In the genomic region with DNA sequence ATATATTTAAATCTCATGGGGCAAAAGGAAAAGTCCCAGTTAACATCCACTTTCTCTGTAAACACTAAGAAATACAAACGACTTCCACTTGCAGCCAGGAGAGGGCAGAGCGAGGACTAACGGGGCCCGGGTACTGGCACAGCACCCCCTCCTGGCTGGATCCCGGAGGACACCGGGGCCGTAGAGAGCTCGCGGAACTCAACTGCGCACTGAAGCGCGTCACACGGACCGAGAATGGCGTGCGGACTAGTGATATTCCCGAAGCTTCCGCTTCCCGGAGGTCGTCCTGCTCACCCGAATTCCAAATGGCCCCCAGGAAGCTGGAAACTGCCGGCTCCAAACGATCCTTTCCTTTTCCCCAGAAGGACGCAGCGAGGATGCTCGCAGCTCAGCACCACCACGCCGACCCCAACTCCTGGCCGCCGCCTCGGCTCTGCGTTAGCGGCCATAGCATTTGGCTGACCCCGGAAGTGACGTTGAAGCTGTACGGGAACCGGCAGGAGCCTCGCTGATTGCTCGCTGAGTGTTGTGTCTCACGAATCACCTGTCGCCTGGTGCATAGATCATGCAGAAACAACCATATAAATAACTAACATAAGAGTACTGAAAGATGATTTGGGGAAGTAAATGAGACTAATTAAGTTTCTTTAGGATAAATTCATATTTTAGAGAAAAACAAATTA, we compare ENCODE assay signal across 8 mouse cellular contexts. TPM values are rescaled to one million over a fixed set of nuclear protein-coding genes. Genes with fewer than 3 reads are reported as not detected.
DNase-seq lines count a peak whose midpoint lies in the region; ATAC-seq and TF ChIP-seq lines count a peak whose summit lies in the region.

TSS of gene Sucla2 (plus strand) at position 554 of the 683 bp plus-strand sequence.

- peak; percentile 96 to 97 for DNase-seq in heart, postnatal 10 days
- DNase-seq in large intestine, adult 2 months (ENCODE audit: low read depth, low spot score): peak; percentile 84
- DNase-seq in liver, postnatal 0 days: peak; percentile 95
- DNase-seq in testis, postnatal 10 days (ENCODE audit: low spot score): peak; percentile 96

- TF ChIP-seq EP300 in ES-Bruce4 (IDR thresholded peaks at IDR 0.05; ENCODE audit: insufficient read depth, low read depth, low read length): peak; percentile 57; the same call in 1 of the 2 replicates
- TF ChIP-seq EP300 in liver, postnatal 0 days (IDR thresholded peaks at IDR 0.05; ENCODE audit: low read depth): no peak

- no peak within 1 kb of the TSS for H3K27ac ChIP-seq in ES-Bruce4 (ENCODE audit: insufficient read depth, low read length)
- H3K27ac ChIP-seq in forebrain, embryonic 13.5 days: peak within 1 kb of the TSS; percentile 80
- peak within 1 kb of the TSS; percentile 83 for H3K27ac ChIP-seq in liver, postnatal 0 days (ENCODE audit: low read depth)
- peak within 1 kb of the TSS; percentile 95 for H3K27ac ChIP-seq in neural tube, embryonic 14.5 days (ENCODE audit: low read depth, low read length)

- H3K9me3 ChIP-seq in ES-Bruce4 (replicated peaks; ENCODE audit: control insufficient read depth, insufficient read depth, low read length, poor library complexity, severe bottlenecking): 0 out of 2 replicates have a peak, but pooled peaks cover 5% of the 10 kb centered on the region
- no peaks in the 10 kb centered on the region for H3K9me3 ChIP-seq in forebrain, embryonic 13.5 days (replicated peaks)
- H3K9me3 ChIP-seq in liver, postnatal 0 days (ENCODE audit: low read length): no peaks in the 10 kb centered on the region
- no peaks in the 10 kb centered on the region for H3K9me3 ChIP-seq in neural tube, embryonic 14.5 days (ENCODE audit: control insufficient read depth, low read length)

- no peaks in the 10 kb centered on the region for H3K4me1 ChIP-seq in ES-Bruce4 (ENCODE audit: control insufficient read depth, insufficient read depth, low read length)
- H3K4me1 ChIP-seq in forebrain, embryonic 13.5 days: no peaks in the 10 kb centered on the region
- peaks cover 3% of the 10 kb centered on the region; the same call in 1 of the 2 replicates for H3K4me1 ChIP-seq in liver, postnatal 0 days (ENCODE audit: insufficient read depth)
- no peaks in the 10 kb centered on the region for H3K4me1 ChIP-seq in neural tube, embryonic 14.5 days (ENCODE audit: control insufficient read depth, insufficient read depth, low read length)

- no peak for TF ChIP-seq POLR2A in ES-Bruce4 (IDR thresholded peaks at IDR 0.05; ENCODE audit: insufficient read depth, low read length)

- no peaks in the 10 kb centered on the region for H3K27me3 ChIP-seq in ES-Bruce4 (ENCODE audit: control insufficient read depth, insufficient read depth, low read length, poor library complexity, severe bottlenecking)
- no peaks in the 10 kb centered on the region for H3K27me3 ChIP-seq in forebrain, embryonic 13.5 days
- H3K27me3 ChIP-seq in liver, postnatal 0 days (ENCODE audit: insufficient read depth, low read length): no peaks in the 10 kb centered on the region
- no peaks in the 10 kb centered on the region for H3K27me3 ChIP-seq in neural tube, embryonic 14.5 days (ENCODE audit: control insufficient read depth, insufficient read depth, low read length)

- WGBS in forebrain, embryonic 13.5 days: under 1% methylated on average over 38 of the region's 41 CpGs
- under 1% methylated on average over 41 of the region's 41 CpGs for WGBS in large intestine, adult 2 months
- under 1% methylated on average over 36 of the region's 41 CpGs for WGBS in liver, postnatal 0 days (ENCODE audit: insufficient replicate concordance)
- WGBS in neural tube, embryonic 14.5 days: 0% methylated on average over 37 of the region's 41 CpGs

- peak; percentile 98 for ATAC-seq in cerebellum, adult (ENCODE audit: insufficient number of reproducible peaks, low FRiP score, low TSS enrichment)
- peak; percentile 100 for ATAC-seq in forebrain, embryonic 13.5 days
- peak; percentile 100 for ATAC-seq in liver, postnatal 0 days
- ATAC-seq in neural tube, embryonic 14.5 days (ENCODE audit: low read depth): peak; percentile 100

- TF ChIP-seq CTCF in ES-Bruce4 (IDR thresholded peaks at IDR 0.05; ENCODE audit: low read depth, low read length): peak; percentile 99
- peak; percentile 100 for TF ChIP-seq CTCF in liver, postnatal 0 days (IDR thresholded peaks at IDR 0.05; ENCODE audit: low read depth)

- no peak within 1 kb of the TSS; the same call in 1 of the 2 replicates for H3K9ac ChIP-seq in ES-Bruce4 (ENCODE audit: low read depth, poor library complexity, severe bottlenecking)
- H3K9ac ChIP-seq in forebrain, embryonic 13.5 days: peak within 1 kb of the TSS; percentile 50
- peak within 1 kb of the TSS; percentile 62 for H3K9ac ChIP-seq in liver, postnatal 0 days (replicated peaks)
- H3K9ac ChIP-seq in neural tube, embryonic 14.5 days (replicated peaks; ENCODE audit: low read depth, low read length): peak within 1 kb of the TSS; percentile 44; the same call in 1 of the 2 replicates

- H3K36me3 ChIP-seq in ES-Bruce4 (ENCODE audit: control insufficient read depth, insufficient read depth, low read length, poor library complexity, severe bottlenecking): no peaks in the 10 kb centered on the region
- no peaks in the 10 kb centered on the region for H3K36me3 ChIP-seq in forebrain, embryonic 13.5 days (ENCODE audit: poor library complexity, severe bottlenecking)
- no peaks in the 10 kb centered on the region for H3K36me3 ChIP-seq in liver, postnatal 0 days (replicated peaks; ENCODE audit: insufficient read depth, low read length)
- no peaks in the 10 kb centered on the region for H3K36me3 ChIP-seq in neural tube, embryonic 14.5 days (ENCODE audit: control insufficient read depth, insufficient read depth, low read length)

- peak within 1 kb of the TSS; percentile 43 for H3K4me2 ChIP-seq in forebrain, embryonic 13.5 days
- peak within 1 kb of the TSS; percentile 57 for H3K4me2 ChIP-seq in liver, postnatal 0 days (ENCODE audit: low read depth, low read length)
- peak within 1 kb of the TSS; percentile 30; the same call in 1 of the 2 replicates for H3K4me2 ChIP-seq in neural tube, embryonic 14.5 days (ENCODE audit: low read depth, low read length)

- H3K4me3 ChIP-seq in ES-Bruce4 (ENCODE audit: low read depth, low read length): peak within 1 kb of the TSS; percentile 54
- peak within 1 kb of the TSS; percentile 45 for H3K4me3 ChIP-seq in forebrain, embryonic 13.5 days
- peak within 1 kb of the TSS; percentile 61 for H3K4me3 ChIP-seq in liver, postnatal 0 days (ENCODE audit: low read depth, low read length)
- H3K4me3 ChIP-seq in neural tube, embryonic 14.5 days (ENCODE audit: low read depth, low read length): peak within 1 kb of the TSS; percentile 47

- intact Hi-C loops in heart, postnatal 10 days (cut with DNase I): loop anchor here (10.0 kb wide), 1 partner anchor 1190 kb away; no protein-coding TSS in a partner anchor

RNA-seq across cellular contexts. Expression of gene Sucla2, which starts in this region (rescaled TPM):
- polyA plus RNA-seq in ES-Bruce4 (2011; ENCODE audit: insufficient read depth, insufficient read length, low read depth, missing spikeins): 82.5 and 91.0 TPM in 2 replicates
- polyA plus RNA-seq in forebrain, embryonic 13.5 days (2015; fragmentation: Nextera tagmentation; extraction: Ambion mirVana): 103 and 110 TPM in 2 replicates
- 100 to 1,000 TPM; 581 to 631 TPM for total RNA-seq in heart, postnatal 10 days (2021)
- polyA plus RNA-seq in large intestine, adult 2 months (2012; rRNA removed): 17.3 and 28.0 TPM in 2 replicates
- polyA plus RNA-seq in liver, postnatal 0 days (2015; fragmentation: Nextera tagmentation; extraction: Ambion mirVana): 99.7 and 102 TPM in 2 replicates
- polyA plus RNA-seq in neural tube, embryonic 14.5 days (2014; fragmentation: Nextera tagmentation; extraction: Ambion mirVana): 139 and 150 TPM in 2 replicates
